Mouse (Mus musculus) mouse trophoblast stem cell (cell line): ENCODE data around the gene Vmn1r38.
"Not testable (repeated sequence)": the region's sequence is repeated elsewhere in the genome, so short reads cannot be mapped to it uniquely, and the experiment has no call there.

Experiments used
- in situ Hi-C, 2 experiments: fragments of 300-500 bp; cut with MseI, MboI; formaldehyde crosslinking; loops; 2 replicates in 1 of 2; 3 replicates in 1 of 2; pipeline ENCODE4 v1.15.1; 2025

The Vmn1r38 gene

DNA sequence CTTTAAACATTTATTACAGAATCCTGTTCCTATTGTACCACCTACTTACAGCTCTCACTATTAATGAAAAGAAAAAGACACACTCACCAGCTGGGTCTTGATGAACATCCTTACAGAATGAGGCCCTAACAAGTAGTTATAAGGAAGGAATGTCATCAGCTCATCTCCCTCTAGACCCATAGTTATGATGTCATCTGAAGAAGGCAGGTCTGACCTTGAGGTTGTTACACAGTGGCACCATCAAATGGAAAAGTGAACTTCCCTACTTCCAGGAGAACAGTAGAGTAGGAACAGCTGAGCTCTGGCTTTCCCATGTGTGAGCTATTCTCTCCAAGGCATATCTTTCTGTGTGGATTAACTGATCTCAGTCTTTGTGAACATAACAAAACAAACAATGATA lies at the start of gene Vmn1r38:
TSS of gene Vmn1r38 (minus strand) at position 101 of the 400 bp plus-strand sequence.
- in situ Hi-C loops, result not testable (repeated sequence)

DNA sequence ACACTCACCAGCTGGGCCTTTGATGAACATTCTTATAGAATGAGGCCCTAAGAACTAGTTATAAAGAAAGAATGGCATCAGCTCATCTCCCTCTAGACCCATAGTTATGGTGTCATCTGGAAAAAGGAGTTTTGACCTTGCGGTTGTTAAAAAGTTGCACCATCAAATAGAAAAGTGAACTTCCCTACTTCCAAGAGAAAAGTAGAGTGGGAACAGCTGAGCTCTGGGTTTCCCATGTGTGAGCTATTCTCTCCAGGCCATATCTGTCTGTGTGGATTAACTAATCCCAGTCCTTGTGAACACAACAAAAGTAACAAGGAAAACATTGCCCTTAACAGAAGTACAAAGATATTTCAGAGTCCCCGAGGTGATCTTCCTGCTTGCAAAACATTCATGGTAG lies 28.1 kb upstream of the Vmn1r38 start, which contains the start of gene Vmn1r39:
TSS of gene Vmn1r39 (minus strand) at position 101 of the 400 bp plus-strand sequence.
- in situ Hi-C loops, result no loop called here

DNA sequence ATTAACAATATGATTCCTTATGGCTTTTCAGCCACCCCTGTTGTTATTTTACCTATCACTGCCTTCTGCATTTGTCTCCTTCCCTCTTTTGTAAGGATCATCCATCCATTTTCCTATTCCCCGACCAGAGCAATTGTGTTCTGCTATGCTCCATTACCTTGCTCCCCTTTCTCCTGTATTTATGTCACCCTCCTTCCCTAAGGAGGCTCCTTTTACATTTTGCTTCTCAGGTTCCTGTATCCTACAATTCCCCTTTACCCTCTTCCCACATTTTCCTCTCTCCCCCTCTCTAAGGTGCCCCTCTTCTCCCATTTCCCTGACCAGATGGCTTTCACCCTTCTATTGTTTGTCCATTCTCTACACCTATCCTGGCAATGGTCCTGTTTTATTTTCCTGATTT lies 23.9 kb upstream of the Vmn1r38 start:
- in situ Hi-C loops, result no loop called here

DNA sequence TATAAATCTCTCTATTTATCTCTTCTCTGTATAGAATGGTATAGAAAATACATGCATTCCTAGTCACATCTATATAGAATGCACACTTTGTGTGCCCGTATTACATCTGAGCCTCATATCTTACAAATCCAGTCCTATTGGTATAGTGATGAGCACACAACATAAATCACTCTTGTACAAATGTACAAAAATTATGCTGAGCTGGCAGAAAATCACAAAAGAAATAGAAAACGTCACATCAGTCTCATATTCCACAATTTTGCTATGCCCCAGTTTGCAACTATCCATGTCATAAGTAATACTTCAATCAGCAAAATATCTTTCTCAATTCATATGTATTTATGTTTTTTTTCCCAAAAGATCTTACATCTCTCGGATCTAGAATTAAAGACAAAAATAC lies 23.3 kb upstream of the Vmn1r38 start:
- in situ Hi-C loops, result no loop called here

DNA sequence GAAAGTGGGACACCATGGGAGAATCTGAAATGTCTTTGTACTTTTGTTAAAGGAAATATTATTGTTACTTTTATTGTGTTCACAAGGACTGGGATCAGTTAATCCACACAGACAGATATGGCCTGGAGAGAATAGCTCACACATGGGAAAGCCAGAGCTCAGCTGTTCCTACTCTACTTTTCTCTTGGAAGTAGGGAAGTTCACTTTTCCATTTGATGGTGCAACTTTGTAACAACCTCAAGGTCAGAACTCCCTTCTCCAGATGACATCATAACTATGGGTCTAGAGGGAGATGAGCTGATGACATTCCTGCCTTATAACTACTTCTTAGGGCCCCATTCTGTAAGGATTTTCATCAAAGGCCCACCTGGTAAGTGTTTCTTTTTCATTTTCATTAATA lies 53.3 kb downstream of the Vmn1r38 start, which contains the start of gene Vmn1r37:
TSS of gene Vmn1r37 (plus strand) at position 301 of the 400 bp plus-strand sequence.
- in situ Hi-C loops, result not testable (repeated sequence)
